Mouse (Mus musculus): ENCODE data around the gene S1pr4.

DNA sequence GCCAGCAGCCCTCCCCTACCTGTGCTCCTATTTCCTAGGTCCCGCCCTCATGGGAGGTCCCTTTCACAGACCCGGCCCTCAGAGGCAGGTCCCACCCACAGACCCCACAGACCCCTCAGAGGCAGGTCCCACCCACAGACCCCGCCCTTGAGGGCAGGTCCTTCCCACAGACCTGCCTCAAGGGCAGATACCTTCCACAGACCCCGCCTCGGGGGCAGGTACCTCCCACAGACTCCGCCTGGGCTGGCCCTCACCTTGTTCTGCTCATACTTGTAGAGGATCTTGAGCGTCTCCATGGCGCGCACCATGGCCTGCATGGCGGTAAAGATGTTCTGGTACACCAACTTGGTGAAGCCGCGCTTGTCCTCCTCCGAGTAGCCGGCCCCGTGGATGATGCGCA is 34.9 kb upstream of the S1pr4 start:
- TF ChIP-seq CTCF (IDR thresholded peaks at IDR 0.05; ENCODE audit: borderline replicate concordance, control insufficient read depth, extremely low read depth, insufficient read depth, low read length, poor library complexity) = no peak
- no peak for TF ChIP-seq POLR2A (IDR thresholded peaks at IDR 0.05; ENCODE audit: control insufficient read depth, extremely low read depth, insufficient read depth, low read length, poor library complexity)
